Mouse (Mus musculus): ENCODE measurements around the gene Sorcs2.
A peak's percentile ranks its signal among the peaks of the same experiment; 100 is the strongest.
"Not testable (repeated sequence)": the region's sequence is repeated elsewhere in the genome, so short reads cannot be mapped to it uniquely, and the experiment has no call there.

The Sorcs2 gene

DNA sequence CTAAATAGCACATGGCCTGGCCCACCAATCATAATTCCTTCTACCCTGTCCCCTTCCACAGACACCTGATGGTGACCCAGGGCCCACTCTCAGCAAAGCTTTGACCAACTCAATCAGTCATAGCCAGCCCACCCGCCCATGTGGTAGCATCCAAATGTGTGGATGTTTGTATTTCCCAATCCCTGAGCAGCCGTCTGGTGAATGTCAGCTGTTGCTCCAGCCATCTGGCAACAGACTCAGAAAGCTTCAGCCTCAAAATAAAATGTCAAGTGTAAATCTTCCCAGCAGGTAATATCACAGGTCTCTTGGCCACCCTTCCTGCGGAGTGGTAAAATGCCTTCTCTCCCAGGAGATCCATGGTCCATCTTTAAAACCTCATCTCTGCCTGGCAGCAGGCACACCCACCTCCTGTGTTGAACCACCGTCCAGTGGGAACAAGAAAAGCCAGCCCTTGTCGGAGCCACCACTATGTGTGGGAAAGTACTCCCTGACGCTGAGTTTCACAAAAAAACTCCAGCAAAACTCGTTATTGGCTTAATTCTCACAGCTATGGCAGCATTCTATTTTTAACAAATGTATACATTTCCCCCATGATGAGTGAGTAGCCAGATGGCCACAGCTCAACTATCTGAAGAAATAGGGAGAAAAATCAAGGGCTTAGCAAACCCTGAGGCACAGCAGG lies 93.5 kb downstream of the Sorcs2 start:
- no peak for DNase-seq (ENCODE audit: extremely low spot score)

DNA sequence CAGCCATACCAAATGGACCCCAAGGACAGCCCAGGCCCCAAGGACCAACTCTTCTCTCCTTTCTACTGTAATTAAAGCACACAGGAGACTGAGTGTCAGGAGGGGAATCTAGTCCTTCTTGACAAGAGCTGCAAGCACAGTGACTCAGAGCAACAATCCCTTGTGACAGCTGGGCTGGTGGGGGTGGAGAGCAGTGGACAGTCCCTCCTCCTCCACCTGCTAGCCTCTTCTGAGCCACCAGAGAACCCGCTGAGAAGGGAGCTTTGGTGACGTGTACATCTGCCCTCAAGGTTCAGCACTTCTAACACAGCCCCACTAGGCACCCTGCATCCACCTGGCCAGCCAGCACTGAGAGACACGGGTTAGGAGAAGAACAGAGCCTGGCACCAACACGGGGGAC lies 96.8 kb downstream of the Sorcs2 start:
- DNase-seq (ENCODE audit: extremely low spot score) = no peak

DNA sequence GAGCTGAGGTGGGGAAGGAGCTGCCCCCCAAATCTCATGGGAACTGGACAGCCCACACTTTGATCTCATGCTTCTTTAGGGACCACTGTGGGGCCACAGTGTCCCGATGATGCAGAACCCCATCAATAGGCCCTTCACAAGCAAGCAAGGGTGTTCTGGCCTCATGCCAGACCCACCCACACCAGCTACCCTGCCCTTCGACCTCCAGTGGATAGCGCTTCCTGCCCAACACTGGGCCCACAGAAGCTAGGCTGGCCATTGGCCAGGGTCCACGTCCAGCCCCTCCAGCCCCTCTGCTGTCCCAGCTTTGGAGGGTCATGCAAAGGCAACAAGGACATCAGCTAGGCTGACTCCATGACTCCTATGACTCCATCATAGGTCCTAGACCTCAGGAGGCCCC lies 99.9 kb downstream of the Sorcs2 start:
- no peak for DNase-seq (ENCODE audit: extremely low spot score)

DNA sequence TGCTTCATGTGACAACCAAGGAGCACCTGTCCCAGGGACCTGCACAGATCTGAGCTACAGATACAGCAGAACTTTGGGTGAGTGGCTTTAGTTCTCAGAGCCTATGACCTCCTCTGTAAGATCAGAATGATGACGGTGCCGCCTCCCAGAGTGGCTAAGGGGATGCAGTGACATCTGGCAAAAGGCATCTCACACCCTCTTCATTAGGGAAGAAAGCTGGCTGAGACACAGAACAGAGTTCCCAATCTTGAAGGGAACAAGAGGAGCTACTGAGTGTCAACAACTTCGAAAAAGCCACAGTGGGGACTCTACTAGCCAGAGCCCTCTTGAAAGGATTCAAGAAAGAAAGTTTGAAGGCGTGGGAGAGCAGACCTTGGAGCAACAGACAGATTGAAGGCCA lies 100.7 kb downstream of the Sorcs2 start:
- no peak for DNase-seq (ENCODE audit: extremely low spot score)

DNA sequence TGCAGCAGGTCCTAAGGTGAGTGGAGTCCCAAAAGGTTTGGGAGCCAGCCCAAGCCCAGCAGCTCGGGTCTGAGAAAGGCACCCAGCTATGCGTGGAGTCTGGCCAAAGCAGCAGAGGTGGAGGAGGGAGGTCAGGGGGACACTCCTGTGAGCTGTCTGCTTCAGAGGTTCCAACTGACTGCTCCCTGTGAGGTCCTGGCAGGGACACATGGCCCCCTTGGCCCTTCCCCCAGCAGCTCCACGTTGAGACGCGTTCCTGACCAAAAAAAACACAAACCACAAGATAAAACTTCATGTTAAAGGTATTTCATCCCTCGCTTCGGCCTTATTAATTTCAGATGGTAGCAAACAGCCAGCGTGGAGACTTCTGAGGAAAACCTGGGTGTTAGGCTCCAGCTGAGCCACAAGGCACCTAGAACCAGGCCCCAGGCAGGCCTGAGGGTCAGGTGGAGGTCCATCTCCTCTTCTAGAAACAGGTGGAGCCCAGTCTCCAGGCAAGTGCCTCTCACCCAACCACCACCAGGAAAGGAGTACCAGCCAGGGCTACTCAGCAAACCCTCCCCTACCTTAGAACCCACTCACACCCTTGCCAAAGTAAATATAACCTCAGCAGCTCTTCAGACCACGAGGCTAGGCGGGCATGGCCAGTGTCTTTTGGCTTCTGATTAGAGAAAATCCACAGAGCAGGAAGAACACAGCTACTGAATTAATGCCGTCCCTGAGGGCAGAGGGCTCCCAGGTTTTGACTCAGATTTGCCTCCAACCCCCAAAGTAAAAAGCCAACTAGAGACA lies 104.6 kb downstream of the Sorcs2 start:
- DNase-seq (ENCODE audit: extremely low spot score) = no peak

DNA sequence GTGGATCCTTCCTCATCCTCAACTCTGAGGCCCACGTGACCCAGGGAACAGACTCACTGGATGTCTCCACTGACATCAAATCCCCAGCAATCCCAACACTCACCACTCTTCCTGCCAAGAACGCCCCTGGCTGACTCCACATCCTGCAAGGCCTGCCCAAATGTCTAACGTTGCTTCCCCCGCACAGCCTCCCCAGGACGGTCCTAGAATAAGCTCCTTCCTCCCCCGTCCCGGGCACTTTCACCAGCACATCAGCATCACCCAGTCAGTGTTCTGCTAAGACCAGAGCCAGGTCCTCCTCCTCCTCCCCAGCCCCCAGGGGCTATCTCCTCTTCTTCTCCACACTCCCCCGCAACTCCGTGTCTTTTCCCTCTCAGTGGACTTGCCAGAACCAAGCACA lies 105.6 kb downstream of the Sorcs2 start:
- DNase-seq (ENCODE audit: extremely low spot score) = no peak

DNA sequence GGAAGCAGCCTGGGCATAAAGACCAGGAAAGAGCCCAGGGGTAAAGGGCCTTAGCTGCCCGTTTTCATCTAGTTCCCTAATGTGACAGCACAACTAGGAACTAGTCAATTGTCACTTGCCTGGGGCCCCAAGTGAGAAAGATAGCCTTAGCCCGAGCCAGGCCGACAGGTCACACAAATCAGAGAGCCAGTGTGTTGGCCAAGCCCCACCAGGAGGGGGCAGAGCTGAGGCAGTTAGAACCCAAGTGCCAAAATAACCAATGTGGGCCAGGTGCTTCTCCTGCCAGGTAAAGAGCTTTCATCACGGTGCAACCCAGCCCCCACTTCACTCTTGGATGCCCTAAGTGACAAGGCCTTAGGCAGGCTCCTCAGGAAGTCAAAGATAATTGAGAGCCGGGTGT lies 106.7 kb downstream of the Sorcs2 start:
- DNase-seq (ENCODE audit: extremely low spot score) = peak; percentile 21

DNA sequence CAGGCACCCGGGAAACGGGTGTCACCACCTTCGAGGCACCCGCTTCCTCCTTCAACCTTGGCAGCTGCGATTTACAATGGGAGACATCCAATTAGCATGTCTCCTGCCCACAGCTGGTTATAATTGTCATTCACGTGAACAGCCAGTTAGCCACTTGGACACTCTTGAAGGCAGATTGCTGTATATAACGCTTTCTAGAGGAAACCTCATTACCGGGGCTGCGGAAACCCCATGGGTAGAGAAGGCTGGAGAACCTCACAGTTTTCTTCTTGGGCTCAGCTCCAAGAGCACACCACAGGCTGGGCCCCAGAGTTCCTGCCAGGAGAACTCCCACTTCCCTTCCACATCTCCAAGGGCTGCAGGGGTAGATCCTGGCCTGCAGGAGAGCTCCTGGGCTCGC lies 112.5 kb downstream of the Sorcs2 start:
- DNase-seq (ENCODE audit: extremely low spot score) = no peak

DNA sequence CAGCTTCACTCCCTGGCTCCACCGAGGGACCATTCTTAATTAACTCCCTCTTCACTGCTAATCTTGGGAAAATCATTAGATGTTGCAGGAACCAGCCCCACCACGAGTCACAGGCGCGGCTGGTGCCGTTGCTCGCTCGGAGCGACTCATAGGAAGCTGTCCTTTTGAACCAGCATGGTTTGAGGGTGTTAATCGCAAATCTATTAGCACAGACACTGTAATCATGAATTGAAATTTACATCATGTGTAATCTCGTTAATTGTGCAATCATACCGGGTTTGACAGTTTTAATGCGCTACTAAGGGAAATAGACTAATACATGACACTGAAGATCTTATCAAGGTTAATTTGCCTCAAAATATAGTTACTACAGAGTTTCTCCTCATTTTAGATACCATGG lies 118.0 kb downstream of the Sorcs2 start:
- DNase-seq (ENCODE audit: extremely low spot score) = no peak

DNA sequence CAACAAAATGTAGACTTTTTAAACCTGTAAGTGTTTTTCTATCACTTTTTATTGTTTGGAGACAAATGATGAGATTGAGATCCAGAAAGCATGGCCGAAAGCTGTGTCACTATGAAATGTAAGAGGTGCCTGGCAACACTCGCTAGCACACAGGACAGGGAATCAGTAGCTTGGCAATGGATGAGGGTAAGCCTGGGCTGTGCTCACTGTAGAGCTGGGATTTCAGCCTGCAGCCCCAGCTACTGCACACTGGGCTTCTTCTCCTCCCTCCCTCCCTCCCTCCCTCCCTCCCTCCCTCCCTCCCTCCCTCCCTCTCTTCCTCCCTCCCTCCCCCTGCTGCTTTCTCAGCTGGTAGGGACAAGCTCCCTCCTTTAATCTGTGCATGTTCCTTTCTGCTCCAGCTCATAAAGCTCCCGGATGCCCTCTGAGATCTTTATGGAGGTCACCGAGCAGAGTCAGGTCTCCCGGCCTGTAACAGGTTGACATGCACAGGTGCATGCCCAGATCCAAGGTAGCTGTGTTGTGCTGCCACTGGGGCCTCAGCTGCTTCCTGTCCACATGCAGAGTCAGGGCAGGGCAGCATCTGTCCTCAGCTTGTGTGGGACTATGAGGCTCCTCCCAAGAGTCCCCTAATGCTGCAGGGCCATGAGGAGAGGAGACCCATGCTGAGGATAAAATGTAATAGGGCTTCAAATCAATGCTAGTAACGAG lies 123.1 kb downstream of the Sorcs2 start:
- no peak for DNase-seq (ENCODE audit: extremely low spot score)

DNA sequence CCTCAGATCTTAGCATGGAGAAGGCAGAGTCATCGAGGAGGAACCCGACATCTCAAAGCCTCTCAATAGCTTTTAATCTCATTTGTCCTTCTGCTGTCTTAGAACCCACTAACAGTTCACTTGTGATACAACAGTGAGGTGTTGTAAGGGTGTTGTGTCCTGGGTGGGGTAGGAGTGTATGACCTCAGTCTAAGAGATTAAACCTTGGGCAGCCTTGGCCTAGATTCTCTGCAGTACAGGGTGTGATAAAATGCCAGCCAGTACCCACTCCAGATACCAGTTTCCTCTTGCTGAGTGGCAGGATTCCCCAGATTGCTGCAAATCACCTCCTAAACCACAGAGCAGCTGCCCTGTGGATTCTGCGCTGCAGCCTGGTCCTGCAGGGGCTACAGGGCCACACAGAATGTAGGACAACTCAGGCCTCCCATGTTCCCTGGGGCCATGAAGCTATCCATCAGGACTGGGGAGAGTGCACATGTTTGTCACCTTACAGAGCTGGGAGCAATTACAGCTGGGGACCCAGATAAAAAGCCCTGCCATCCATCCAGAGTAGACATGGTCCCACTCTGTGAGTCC lies 130.7 kb downstream of the Sorcs2 start:
- DNase-seq (ENCODE audit: extremely low spot score) = no peak

DNA sequence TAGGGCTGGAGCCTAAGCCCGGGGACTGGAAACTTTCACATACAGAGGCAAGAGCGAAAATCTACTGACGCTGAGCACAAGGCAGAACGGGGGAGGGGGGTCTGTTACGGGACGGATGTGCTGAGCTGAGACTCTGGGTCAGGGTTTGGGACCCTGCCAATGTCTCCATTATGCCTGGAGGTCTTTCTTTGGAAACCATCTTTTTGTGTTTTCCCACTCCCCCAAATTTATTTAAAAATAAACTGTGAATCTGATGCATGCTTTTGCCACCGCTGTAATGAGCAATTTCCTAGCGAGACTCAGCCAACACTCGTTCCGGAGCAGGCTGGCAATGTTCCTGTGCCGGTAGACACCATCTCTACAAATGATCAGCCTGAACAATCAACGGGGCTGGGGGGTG lies 137.1 kb downstream of the Sorcs2 start:
- no peak for DNase-seq (ENCODE audit: extremely low spot score)

DNA sequence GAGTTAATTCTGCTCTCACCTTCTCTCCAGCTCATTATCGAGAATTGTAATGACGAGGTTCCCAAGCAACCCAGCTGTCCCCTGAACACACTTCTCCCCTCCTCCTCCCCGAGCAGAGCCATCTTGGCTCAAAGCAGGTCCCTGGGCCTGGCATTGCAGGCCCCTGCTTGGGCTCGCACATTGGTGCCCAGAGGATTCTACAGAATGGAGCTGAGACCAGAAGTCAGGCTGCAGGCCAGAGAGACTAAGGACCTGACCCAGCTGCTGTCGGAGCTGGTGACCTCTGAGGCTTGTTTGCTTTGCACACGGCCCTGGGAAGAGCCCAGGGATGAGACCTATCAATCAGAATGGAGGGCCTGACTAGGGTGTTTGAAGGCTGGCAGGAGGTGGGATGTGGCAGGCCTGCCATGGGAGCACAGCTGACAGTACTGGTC lies 138.2 kb downstream of the Sorcs2 start:
- DNase-seq (ENCODE audit: extremely low spot score) = no peak

DNA sequence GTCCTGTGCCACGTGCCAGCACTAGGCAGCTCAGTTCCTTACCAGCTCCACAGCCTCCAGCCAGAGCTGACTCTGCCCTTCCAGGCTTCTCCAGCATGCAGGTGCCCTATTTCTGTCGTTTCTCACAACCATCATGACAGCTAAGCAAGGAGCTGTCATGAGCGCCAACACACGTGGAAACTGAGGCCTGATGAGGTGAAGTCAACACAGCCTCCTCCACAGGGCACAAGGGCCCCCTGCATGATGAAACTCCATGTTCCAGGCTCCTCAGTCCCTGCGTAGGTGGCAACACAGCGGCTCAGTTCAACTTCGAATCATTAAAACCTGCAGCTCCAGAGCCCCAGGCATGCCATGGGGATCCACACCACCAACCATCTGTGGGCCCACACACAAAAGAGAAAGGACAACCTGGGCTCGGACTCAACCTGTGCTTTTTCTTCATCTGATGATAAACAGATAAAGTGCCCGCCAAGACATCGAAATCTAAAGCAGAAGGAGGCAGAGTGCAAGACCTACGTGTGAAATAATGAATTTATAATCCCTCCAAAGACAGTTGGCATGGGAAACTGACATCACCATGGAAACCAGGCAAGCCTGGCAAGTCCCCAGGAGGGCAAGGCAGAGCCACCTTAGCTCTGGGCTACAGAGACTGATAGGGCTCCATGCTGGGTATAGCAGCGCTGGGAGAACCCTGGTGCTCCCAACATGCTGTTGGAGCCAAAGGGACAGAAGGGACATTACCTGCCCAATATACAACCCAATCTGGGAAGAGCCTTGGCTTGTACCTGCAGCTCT lies 139.4 kb downstream of the Sorcs2 start:
- DNase-seq (ENCODE audit: extremely low spot score) = no peak

DNA sequence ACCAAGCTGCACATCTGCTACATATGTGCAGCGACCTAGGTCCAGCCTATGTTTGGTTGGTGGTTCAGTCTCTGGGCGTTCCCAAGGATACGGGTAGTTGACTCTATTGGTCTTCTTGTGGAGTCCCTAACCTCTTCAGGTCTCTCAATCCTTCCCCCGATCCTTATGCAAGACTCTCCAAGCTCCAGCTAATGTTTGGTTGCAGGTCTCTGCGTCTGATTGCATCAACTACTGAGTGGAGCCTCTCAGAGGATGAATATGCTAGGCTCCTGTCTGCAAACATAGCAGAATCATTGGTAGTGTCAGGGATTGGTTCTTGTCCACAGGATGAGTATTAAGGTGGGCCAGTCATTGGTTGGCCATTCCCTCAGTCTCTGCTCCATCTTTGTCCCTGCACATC lies 140.9 kb downstream of the Sorcs2 start:
- no peak for DNase-seq (ENCODE audit: extremely low spot score)

DNA sequence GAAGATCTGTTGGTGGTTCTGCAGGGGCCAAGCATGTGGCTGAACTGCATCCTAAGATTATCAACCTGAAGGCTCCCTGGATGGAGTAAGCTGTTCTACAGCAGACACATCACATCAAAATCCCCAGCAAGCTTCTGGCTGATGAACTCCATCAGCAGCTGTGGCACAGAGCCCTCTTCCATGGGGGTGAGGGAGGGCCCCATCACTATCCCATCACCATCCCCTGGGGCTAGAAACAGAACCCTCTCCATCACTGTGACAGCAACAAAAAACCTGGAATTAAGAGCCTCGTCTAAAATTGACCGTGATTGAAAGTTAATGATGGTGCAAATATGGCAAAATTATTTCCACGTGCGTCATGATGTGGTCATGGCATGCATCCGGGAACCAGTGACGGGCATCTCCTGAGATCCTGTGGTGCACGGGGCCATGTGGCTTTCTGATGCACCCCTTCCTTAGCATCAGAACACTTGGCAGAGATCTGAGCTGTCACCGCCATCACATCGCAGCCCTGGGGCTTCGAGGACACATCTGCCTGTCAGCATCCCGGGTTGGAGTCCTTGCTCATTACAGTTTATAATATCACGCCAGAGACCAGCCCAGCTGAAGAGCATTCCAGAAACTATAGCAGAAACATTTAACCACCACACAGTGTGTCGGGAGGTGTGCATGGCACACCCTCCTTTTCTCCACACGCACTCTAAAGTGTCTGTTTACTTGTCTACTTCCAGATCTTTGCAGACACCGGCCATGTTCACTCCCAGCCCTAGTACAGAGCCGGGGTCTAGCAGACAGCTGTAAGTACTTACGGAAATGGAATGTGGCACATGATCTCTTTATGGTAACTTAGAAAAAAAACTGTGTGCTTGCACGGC lies 143.1 kb downstream of the Sorcs2 start:
- no peak for DNase-seq (ENCODE audit: extremely low spot score)

DNA sequence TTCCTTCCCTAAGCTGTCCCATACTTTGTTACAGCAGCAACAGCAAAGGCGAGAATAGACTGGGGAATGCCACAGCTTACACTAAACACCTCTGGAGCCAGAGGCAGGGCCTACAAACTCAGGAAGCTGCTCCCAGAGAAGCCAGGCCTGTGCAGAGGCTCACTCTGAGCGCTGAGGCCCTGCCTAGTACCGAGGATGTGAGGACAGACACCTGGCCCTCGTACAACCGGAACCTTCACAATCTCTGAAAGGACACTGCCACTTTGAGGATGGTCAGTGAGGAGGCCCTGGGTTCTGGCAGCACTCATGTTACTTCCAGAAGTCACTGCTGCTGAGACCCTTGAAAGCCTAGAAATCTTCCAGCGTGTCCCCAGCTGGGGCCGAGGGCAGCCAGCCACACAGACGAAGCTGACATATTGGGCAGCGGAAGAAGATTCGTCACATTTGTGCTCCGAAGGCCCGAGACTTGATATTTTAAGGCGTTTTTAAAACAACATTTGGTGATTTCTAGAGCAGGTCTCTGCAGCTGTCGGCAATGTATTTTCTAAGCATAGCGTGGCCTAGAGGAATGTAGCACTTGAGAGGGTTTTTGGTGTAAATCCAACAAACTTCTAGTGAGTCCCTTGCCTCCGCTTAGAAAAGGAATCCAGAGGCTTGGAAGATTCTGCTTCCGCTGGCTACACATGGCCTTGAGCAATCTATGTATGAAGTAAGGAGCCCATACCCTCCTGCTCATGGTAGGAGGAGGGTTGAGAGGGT lies 145.0 kb downstream of the Sorcs2 start:
- DNase-seq (ENCODE audit: extremely low spot score) = no peak

DNA sequence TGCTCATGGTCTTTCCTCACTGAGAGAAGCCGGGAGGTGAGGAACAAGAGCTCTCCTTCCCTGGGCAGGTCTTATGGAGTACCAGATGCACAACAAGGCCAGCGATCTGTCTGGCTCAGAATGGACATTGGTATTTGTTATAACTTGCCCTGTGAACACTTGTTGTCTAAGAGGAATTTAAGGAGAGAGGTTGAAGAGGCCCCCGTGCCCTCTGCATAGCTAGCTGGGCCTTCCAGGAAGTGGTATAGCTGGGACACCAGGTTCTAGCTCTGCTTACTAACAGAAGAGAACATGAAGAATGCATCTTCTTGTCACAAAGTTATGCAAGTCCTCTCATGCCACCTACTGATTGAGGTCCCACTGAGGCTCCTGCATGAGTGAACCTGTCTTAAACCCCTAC lies 149.9 kb downstream of the Sorcs2 start:
- no peak for DNase-seq (ENCODE audit: extremely low spot score)

DNA sequence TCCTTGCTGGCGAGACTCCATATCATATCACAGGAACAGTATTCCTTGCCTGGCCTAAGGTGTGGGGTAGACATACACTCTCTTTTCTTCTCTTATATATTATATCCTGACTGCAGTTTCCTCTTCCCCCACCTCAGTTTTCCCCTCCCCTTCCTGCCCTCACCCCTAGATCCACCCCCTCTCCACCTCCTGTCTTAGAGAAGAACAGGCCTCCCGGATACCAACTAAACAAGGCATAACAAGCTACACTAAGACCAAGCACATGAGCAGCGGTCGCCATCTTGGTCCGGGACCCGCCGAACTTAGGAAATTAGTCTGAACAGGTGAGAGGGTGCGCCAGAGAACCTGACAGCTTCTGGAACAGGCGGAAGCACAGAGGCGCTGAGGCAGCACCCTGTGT lies 160.4 kb downstream of the Sorcs2 start:
- not testable (repeated sequence) for DNase-seq (ENCODE audit: extremely low spot score)

DNA sequence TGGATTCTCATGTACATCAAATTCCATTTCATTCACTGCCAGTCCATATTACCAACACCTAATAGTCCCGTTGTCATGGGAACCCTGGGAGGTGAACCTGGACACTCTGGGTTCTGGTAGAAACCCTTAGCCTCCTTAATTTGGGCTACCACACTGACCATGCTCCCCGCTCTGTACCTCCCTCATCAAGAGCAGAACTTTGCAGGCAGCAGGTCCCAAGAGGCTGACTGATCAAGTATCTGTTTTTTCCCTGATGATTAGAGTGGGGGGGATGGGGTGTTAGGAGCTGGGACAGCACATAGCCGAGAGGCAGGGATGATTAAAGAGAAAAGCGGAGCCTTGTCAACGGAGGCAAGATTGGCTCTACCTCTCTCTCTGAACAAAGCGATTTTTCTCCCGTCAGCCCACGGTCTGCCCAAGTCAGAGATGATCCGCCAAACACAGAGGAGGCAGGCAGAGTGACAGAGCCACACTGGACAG lies 167.6 kb downstream of the Sorcs2 start:
- no peak for DNase-seq (ENCODE audit: extremely low spot score)

Measured in embryo, embryonic 9.5 days (tissue).